Mouse (Mus musculus) kidney, adult 9 months (tissue): Measurements from ENCODE around the gene Shld2.
"Not testable (repeated sequence)": the region's sequence is repeated elsewhere in the genome, so short reads cannot be mapped to it uniquely, and the experiment has no call there.

ENCODE experiments used
- DNase-seq: peaks from one replicate; pipeline ENCODE4 v3.0.0; 2022

The Shld2 gene

DNA sequence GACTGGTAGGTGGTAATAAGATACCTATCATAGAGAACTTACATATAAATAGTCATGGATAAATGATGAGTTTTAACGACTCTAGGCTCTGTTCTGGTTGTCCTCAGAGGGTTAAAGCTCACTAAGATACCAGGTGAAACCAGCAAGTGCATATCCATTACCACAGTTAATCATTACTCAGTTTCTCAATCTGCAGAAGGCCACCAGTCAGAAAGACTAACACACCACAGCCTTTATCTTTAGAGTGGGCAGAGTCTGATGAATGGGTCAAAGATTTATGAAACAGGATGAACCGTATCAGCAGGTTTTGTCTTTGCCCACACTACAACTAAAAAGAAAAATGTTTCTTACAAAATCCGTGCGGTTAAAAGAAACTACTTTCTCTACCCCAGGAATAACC, 35.1 kb downstream of the Shld2 start:
- DNase-seq: peak; percentile 65

DNA sequence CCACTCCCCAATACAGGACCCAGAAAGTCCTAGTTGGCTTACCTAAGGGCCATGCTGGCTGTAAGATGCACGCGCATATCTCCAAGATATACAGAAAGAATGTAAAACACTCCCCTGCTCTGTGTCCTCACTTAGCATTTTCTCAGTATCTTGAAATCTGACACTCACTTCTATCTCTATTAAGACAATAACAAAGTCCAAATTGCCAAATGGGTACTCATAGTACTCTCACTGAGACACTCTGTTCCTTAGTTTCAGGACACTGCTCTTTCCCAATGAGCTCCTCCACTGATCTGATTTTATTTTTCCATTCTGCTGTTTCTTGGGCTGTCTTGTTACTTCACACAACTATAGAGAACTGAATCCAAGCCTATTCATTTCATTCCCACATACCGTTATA, 36.2 kb downstream of the Shld2 start:
- DNase-seq: peak; percentile 58

DNA sequence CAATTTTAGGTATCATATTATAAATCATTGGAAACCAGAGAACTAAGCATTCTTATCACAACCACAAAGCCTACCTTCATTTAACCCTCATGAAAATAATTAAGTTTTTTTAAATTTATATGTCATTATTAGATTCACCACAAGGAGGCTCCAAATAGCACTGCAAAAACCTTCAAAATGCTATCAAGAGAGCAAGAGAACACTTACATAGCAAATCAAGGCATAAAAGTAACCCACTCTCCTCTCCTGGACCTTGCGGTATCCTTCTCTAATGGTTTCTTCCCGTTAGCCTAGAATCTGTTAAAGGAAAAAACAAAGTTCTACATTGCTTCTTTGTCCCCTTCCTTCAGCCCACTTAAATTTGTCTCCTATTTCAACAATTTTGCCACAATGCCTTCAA, 37.0 kb downstream of the Shld2 start:
- DNase-seq: no peak

DNA sequence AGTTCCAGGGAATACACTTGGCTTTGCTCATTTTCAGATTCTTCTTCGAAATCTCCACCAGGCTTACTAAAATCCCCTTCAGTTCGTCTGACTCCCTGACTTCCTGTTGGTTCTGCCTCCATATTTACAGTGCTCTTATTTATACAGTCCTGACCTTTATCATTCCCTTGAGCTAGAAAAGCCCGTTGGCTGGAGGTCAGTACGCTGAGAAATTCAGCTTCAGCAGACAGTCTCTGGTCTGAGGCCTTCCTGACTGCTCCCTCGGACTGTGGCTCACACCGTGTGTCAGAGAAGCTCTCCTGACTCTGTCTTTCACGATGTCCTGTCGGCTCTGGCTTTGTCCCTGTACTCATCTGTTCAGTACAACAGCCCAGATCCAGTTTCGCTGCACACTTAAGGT, 42.2 kb downstream of the Shld2 start:
- no peak for DNase-seq

DNA sequence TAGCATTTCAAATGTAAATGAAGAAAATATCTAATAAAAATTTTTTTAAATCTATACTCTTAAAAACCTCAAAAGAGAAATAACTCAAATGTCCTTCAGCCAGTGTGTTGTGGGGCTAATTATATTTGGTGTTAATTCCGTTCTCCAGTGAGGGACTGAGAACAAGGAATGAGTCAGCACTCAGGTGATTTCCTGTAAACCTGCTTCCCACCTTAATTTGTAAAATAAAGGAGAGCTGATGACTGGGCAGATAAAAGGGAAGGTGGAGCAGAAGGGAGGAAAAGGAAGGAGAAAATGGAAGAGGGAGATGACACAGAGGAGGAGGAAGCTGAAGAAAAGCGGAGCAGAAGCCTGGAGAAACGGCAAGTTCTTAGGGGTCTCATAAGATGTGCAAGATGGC, 51.8 kb downstream of the Shld2 start:
- not testable (repeated sequence) for DNase-seq

DNA sequence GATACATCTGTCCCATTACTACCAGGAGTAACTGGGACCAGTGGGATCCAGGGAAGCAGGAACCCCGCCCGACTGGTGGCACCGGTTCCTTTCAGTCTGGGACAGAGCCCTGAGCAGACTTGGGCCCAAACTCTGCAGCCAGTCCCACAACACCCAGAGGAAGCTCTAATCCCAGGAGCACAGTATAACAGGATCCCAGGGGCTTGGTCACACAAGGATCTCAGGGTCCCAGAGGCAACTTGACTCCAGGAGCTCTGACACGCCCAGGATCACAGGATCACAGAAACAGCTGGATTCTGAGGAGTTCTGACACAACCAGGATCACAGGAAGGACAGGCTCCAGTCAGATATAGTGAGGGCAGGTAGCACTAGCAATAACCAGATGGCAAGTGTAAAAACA, 57.0 kb downstream of the Shld2 start:
- DNase-seq: no peak

DNA sequence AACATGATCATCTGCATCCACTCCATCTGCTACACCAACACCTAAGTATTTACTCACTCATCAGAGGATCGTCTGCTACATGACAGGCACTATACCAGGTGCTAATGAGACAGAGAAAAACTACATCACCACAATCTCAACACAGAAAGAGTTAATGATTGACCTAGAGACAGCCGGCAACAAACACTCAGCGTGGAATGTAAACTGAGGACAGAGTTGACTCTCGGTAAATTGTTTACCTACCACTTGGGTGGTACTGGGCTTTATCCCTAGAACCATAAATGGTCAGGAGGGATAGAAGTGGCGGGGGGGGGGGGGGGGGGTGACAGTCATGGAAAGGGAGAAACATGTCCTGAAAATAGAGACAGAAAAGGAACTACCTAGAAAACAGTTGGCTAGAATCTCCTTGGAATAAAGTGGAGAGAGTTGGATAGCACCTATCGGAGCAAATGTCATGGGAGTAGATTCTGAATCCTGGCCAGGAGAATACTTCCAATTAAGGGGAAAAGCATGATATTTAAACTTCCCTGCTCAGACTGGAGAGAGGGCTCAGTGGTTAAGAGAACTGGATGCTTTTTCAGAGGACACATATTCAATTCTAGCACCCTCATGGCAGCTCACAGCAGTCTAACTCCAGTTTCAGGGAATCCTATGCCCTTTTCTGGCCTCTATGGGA, 57.7 kb downstream of the Shld2 start:
- DNase-seq: no peak

DNA sequence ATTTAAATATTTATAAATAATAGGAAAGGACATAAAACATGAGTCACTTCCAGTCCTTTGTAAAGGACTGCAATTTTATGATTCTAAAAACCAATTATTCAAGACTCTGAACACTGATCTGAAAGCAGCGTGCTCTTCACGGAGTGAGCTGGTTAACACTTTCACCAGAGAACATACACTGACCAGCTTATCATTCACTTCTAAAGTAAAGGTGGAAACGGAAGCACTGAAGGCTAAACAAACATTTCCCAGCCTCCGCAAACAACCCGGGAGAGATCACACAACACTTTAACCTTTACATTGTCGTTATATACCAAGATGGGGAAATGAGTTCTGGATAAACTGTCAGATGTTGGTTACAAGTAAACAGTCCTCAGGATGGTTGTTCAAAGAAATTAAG, 69.6 kb downstream of the Shld2 start:
- no peak for DNase-seq

DNA sequence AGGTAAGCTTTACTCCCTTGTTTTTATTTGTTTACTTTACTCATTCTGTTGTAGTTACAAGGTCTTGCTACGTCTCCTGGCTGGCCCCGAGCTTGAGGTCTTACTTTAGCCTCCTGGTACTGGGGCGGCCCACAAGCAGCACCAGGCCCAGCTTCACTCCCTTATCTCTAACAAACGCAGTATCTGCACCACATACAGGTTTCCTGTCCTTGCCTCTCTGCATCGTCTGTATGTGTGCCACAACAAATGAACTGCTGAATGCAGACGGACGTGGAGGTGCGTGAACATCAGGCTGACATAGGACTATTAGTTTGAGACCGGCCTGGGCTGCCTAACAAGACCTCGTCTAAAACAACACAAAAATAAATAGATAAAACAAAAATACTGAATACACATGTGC, 70.0 kb downstream of the Shld2 start:
- DNase-seq: no peak

DNA sequence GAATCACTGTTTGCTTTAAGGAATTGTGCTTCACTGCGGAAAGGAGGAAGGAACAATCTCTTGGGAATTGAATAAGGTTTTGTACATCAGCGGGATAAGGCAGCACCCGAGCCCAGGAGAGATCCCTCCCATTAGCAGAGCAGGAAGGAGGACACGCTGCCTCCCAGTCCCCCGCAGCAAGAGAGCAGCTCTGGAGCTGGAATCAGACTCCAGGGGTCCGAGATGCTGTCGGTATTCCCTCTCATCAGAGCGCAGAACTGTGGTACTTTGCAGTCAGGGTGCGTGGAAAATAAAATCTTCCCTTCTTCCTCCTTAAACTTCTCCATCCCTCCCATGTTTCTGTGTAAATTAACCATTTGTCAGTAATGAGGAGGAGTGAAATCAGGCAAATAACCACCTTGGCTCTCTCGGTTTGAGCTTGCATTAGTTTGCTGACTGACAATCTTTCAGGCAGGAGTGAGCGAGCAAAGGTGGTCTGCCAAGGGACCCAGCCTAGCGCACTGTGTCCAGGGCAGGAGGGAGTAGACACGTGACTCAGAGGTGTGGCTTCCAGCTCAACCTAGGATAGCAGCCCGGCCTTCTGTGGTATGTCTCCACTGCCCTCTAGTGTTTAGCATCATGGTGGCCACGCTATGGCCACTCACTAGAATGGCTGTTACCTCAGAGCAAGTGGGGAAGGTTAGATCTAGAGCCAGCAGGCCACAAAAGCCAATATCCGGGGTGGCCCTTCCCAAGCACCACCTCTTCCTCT, 75.5 kb downstream of the Shld2 start:
- peak; percentile 81 for DNase-seq

DNA sequence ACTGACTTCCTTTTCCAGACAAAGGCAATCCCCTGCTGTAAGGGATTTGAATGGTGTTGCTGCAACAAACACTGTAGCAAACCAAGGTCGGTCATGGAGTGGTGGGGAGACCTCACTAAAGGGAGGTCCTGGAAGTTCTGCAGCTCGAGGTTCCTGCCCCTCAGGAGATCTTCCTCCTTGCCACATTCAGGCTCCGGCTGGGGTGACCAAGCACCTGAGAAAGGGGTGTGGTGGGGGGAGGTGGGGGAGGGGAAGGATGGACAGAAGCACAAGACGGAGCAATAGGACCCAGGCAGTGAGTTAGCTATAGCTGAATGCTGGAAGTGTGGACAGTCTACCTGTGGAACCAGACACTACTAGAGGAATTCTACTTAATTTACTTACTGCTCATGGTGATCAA, 76.4 kb downstream of the Shld2 start:
- DNase-seq: no peak

DNA sequence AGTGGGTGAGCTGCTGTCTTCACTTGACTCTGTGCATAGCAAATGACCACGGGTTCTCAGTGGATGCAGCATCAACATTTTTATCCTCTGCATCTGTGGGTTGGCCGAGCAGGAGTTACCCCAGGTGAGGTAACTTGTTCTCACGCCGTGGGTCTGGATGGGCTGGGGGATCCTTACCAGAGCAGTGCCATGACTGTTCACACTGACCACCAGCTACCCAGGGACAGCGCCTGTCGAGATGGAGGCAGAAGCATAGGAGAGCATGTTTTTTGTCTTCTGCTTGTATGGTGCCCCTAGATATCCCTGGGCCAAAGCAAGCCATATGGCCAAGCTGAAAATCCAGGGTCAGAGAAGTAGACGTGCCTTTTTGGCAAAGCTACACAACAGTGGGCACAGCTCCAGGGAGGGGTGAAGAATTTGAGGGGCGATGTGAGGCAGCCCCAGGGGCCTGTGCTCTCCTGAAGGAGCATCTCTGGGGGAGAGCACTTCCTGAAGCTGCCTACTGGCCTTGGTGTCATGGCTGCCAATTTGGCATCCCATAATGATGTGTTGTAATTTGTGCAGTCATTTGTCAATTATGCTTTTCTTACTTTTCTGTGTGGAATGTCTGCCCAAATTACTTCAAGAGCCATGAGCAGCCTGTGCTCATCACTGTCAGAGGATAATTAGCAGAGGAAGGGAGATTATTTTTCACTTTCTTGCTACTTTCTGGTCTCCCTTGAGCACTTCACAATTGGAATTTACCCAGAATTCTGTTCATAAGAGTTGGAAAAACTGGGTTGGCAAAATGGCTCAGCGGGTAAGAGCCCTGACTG, 77.2 kb downstream of the Shld2 start:
- no peak for DNase-seq

DNA sequence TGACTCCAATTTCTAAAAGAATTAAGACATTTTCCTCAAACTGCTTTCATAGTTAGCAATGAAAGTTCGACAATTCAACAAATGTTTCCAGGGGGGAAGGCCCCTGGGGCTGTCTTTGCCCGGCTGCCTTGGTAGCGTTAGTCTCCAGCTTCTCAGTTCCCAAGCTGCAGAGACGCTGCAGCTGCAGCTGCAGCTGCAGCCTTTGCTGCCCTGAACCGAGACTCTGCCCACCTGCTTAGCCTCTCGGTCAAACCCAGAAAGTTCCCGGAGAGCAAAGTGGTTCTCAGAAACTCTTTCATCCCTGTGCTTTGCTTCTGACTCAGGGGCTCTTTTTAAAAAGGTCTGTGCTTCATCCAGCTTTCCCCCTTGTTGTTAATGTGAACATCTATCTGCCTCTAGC, 78.0 kb downstream of the Shld2 start:
- DNase-seq: no peak

DNA sequence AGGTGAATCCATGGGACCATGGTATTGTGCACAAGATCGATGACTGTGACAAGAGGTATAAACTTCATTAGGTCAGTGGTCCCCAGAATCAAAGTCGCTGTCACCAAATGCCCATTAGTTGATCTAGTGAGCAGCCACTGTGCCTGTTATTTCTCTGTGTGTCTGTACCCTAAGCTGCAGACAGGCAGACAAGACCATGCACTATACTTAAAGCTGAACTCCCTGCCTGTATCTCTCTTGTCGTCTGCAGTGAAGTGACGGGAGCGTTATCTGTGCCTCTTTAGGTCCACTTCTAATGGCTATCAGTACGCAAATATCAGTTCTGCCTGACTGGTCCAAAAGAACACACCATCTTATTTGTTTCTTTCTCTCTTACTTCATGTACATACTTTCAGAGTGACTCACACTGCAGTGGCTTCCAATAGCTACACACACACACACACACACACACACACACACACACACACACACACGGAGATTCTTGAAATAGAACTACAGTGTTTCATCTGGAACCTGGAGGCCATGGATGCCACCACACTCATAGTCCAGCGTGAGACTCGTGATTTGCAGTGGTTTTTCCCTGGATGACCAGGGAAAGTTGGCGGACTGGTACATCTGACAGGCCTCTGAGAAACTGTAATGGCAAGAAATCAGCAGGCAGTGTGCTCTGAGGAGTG, 81.3 kb downstream of the Shld2 start:
- DNase-seq: no peak

DNA sequence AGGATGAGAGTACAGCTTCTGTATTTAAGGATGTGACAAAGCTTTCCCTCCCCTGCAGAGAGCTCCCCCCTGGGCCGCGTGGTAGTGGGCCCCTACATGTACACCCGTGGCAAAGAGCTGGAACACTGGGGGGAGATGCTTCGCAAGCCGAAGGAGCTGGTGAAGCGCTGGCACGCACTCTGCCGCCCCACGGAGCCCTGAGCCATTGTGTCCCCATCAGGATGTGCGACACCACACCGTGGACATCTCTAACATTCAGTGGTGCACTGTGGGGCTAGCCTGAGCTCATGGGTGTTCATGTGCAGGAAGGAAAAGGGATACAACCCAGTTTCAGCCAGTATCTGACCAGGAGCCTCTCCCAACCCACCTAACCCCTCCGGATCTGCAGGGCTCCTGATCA, 82.3 kb downstream of the Shld2 start:
- no peak for DNase-seq

DNA sequence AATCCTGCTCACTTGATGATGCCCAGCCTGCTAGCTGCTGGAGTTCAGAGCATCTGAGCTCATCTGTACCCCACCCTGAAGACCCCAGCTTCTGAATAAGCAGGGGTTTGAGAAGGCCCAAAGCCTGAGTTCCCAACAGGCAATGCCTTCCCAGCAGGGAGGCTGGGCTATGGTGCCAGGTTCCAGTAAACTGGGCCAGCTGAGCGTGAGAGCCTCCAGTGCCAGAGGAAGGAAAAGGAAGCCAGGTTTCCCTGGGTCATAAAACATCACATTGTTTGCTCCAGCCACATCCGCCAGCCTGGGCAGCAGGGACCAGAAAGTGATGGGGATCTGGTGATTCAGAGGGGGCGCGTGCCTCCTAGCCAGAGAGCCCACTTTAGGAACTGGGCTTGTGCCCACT, 83.7 kb downstream of the Shld2 start:
- no peak for DNase-seq

DNA sequence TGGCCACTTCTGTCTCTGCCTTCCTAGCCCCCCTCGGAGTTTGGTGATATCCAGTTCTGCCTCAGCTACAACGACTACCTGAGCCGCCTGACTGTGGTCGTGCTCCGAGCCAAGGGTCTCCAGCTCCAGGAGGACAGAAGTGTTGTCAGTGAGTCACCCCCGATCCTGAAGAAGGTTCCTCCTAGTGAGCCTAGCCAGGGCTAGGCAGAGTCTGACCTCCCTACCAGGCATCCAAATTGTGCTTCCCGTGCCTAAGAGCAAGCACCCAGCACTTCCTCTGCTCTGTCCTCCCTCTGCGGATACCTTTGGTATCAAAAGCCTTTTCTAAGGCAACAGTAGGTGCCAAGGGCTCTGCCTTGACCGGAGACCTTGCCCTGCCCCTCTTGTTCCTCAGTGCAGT, 84.3 kb downstream of the Shld2 start:
- DNase-seq: no peak

DNA sequence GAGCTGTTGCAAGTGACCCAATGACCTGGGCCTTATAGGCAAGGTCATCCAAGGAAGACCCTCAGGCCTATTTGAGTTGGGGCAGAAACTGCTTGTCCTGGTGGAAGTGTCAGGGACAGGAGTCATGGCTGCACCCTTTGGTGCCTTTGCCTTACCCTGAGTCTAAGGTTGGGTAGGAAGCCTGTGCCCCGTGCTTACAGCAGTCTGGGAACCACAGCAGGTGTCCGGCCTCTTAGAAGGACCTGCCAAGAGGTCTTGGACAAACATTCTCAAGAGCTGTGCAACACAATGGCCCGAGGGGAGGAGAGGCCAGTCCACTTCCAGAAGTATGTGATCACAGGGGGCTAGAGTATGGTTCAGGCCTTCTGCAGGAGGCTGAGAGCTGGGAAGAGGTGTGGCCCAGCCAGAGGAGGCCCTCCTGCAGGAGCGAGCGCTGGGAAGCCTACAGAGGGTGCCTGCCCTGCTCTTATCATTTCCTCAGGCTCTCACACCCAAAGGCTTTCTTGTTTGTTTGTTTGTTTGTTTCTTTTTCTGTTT, 86.9 kb downstream of the Shld2 start:
- DNase-seq: no peak

DNA sequence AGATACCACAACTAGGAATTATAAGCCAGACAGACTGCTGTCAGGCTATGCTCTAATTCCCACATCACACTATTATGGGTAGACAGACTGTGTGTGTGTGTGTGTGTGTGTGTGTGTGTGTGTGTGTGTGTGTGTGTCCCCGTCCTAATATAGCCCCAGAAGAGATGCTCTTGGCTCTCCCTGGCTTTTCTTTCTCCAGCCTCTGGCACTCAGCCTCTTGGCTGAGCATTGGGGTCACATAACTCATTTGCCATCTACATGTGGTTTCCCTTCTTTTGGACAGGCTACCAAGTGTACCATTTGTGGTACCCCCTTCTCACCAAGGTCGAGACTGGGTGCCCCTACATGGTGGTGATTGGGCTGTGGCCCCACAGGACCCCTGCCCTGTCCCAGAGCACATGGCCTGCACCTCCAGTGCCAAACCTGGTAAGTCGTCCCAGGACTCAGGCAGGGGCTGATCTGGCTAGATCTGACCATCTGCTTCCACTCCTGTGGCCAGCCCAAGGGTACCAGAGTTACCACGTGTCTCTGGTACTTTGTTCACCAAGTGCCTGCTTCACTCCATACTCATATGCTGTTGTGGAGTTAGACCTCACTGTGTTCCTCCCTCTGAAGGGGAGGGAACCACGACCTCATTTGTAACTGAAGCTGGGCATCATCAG, 88.7 kb downstream of the Shld2 start:
- no peak for DNase-seq

DNA sequence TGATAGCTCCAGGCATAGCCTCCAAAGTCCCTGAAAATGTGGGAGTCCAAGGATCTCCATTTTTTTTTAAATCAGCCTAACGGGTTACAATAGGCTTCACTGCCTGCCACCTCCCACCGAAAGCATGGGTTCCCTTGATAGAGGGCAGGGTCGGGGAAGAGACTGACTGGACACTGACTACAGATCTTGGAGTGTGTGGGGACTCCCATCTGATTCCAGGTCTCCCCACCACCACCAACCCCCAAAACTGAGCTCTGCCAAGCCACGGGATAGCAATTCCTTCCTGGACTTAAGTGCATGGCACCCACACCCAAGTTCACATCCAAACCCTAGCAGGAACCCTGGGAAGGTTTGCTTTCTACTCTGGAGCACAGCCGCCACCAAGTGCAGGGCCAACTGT, 89.9 kb downstream of the Shld2 start:
- no peak for DNase-seq

DNA sequence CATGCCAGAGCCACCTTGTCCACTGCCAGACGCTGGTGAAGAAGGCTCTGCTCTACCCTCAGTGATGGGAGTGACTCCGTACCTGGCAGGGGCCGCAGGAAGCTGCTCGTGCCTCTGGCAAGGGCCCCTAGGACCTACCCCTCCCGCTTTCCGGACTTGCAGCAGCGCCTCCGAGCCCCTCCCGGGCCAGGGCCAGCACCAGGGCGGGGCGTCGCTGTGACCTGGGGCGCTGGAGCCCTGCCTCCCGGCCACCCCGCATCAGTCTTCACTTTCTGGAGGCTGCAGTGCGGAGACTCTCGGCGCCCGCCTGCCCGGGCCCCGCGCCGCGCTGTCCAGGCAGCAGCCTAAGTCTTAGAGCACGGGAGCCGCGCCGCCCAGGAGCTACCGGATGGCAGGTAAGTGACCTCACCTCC, 90.5 kb downstream of the Shld2 start:
- DNase-seq: no peak

DNA sequence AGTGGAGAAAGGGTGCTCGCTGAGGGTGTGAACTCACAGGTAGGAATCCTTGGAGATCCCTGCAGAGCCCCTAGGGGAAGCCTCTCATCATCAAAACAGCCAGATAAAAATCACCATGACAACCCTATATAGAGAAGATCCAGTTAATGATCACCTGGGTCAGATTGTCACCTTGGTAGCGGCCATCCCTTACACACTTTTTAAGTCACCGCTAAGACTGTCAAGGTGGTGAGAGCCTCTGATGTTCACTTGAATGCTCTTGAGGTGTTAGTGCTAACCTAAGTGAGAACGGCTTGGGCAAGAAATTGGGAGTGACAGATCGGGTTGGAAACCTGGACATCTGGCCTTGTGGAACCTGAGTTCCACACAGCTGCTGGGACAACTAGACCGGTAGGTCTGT, 91.0 kb downstream of the Shld2 start, which contains the start of gene Syt15:
TSS of gene Syt15 (plus strand) at position 301 of the 400 bp plus-strand sequence.
- DNase-seq: no peak
